Mouse (Mus musculus) heart, embryonic 16.5 days (tissue): ENCODE results near the gene Pgc. TPM values are rescaled to one million over a fixed set of nuclear protein-coding genes. Genes with fewer than 3 reads are reported as not detected.

Source experiments
- ATAC-seq: fragments of 200-750 bp; cut with Nextera tagmentation; replicated peaks from 2 replicates; pipeline ENCODE4 v1.8.0; 2017; ENCODE audit warnings: moderate number of reproducible peaks; ENCODE audit not compliant: insufficient read depth, low FRiP score; ENCODE audit errors: extremely low read depth
- H3K27ac ChIP-seq: fragments of 300-500 bp; sonication (generic); 2 replicates; pipeline ENCODE4 v1.5.1; 2014; ENCODE audit warnings: mild to moderate bottlenecking, low read length, control low read depth, moderate library complexity
- H3K27me3 ChIP-seq: fragments of 300-500 bp; sonication (generic); 2 replicates; pipeline ENCODE4 v1.6.1; 2014; ENCODE audit warnings: low read length, mixed read lengths; ENCODE audit not compliant: control insufficient read depth, insufficient read depth
- H3K36me3 ChIP-seq: fragments of 300-500 bp; sonication (generic); 2 replicates; pipeline ENCODE4 v1.6.1; 2014; ENCODE audit not compliant: control insufficient read depth, insufficient read depth
- H3K4me1 ChIP-seq: fragments of 300-500 bp; sonication (generic); 2 replicates; pipeline ENCODE4 v1.6.1; 2014; ENCODE audit warnings: low read length, mixed read lengths; ENCODE audit not compliant: control insufficient read depth, insufficient read depth
- H3K4me2 ChIP-seq: fragments of 300-500 bp; sonication (generic); 2 replicates; pipeline ENCODE4 v1.6.1; 2014; ENCODE audit warnings: low read depth, mild to moderate bottlenecking, control low read depth, low read length
- H3K4me3 ChIP-seq: fragments of 300-500 bp; sonication (generic); 2 replicates; pipeline ENCODE4 v1.5.1; 2014; ENCODE audit warnings: mild to moderate bottlenecking, control low read depth, low read length
- H3K9ac ChIP-seq: fragments of 300-500 bp; sonication (generic); 2 replicates; pipeline ENCODE4 v1.6.1; 2014; ENCODE audit warnings: low read length, control low read depth
- H3K9me3 ChIP-seq: fragments of 300-500 bp; sonication (generic); replicated peaks from 2 replicates; pipeline ENCODE4 v1.6.1; 2016; ENCODE audit warnings: low read length; ENCODE audit not compliant: control insufficient read depth
- WGBS: fragments of 180-500 bp; shearing (Covaris S2); extraction: QIAGEN DNeasy Blood & Tissue Kit; methylation state at CpG from one replicate; pipeline ENCODE4 v1.1.7; 2014; 5-methylcytosine and 5-hydroxymethylcytosine counted together
- polyA plus RNA-seq: library from polyadenylated mRNA; unstranded; fragments of >200 nt; fragmentation: Nextera tagmentation; extraction: Ambion mirVana; gene quantifications from 2 replicates; pipeline ENCODE4 v1.2.1, GENCODE M21; 2015

The Pgc gene
- polyA plus RNA-seq, 1 experiment from 2014 or later = 0.56 TPM

DNA sequence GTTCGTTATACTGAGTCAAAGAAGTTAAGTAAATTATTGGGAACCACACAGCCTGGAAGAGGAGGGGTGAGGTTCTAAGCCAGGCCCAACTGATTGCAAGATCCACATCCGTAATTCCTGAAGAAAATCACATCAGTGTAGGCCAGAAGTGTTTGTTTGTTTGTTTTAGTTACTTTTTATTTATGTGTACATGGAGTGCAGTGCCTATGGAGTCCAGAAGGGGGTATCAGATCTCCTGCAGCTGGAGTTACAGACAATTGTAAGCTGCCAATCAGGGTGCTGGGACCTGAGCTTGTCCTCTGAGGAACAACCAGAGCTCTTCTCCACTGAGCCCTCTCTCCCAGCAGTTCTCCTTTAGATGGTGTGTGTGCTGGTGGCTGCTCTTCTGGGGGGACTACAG, 13.5 kb downstream of the Pgc start:
- Histone ChIP-seq H3K36me3 (peaks cover 3% of the 10 kb centered on the region; the same call in 1 of the 2 replicates), H3K4me1 (peaks cover 27% of the 10 kb centered on the region), H3K27me3 (no peaks in the 10 kb centered on the region), H3K4me2 (no peak overlapping the region), H3K9me3 (peaks cover 5% of the 10 kb centered on the region; the same call in 1 of the 2 replicates), H3K27ac (no peak overlapping the region), H3K4me3 (no peak overlapping the region), H3K9ac (no peak overlapping the region)
- WGBS = 89% methylated on average over 2 of the region's 2 CpGs
- no peak for ATAC-seq

DNA sequence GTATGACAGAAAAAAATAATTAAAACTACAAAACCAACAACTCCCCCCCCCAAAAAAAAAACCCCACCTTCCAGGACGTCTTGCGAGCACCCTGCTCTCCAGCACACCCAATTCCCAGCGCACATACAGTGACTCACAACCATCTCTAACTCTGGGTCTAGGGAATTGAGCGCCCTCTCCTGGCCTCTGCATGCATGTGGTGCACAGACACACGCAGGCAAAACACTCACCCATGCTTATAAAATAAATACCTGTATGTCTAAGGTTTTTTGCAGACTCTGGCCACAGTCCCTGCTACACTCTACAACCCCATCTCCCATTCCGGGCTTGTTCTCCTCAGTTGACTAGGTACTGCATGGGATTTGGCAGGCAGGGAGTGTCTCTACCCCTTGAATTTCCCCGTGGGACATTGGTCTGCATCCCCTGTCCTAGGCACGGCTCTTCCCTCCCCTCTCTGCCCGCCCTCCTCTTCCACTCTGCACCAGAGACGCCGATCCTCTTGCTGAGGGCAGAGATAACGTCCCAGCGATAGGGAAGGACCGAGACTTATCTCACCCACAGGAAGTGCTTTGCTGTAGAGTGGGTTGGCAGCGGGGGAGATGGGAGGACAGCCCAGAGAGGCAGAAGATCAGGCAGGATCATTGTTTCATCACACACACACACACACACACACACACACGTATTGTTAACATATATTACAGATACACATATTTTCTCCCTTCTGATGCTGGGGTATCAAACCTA, 16.5 kb downstream of the Pgc start:
- peaks cover 28% of the 10 kb centered on the region for H3K4me1 ChIP-seq
- H3K9me3 ChIP-seq = peaks cover 5% of the 10 kb centered on the region; the same call in 1 of the 2 replicates
- H3K9ac ChIP-seq = no peak overlapping the region
- no peak overlapping the region for H3K4me2 ChIP-seq
- H3K27ac ChIP-seq = no peak overlapping the region
- no peaks in the 10 kb centered on the region for H3K27me3 ChIP-seq
- H3K4me3 ChIP-seq = no peak overlapping the region
- H3K36me3 ChIP-seq = peaks cover 3% of the 10 kb centered on the region; the same call in 1 of the 2 replicates
- WGBS = 16% methylated on average over 16 of the region's 16 CpGs
- no peak for ATAC-seq

DNA sequence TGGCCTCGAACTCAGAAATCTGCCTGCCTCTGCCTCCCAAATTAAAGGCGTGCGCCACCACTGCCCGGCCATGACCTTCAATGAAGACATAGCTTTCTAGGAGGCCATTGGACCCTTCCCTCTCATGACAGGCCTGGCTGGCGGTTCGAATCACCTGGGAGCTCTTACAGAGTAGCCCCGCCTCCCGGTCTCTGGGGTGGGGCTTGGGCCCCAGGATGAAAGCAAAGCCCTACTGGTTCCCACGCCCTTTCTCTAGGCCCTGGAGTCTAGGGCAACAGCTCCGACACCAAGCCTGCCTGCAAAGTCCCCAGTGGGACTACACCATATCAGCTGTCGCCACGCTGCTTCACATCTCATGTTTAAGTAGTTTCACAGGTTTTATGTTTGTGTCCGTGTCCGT, 17.4 kb downstream of the Pgc start:
- Histone ChIP-seq H3K4me3 (no peak overlapping the region), H3K4me1 (peaks cover 31% of the 10 kb centered on the region), H3K27ac (no peak overlapping the region), H3K4me2 (no peak overlapping the region), H3K9me3 (peaks cover 5% of the 10 kb centered on the region; the same call in 1 of the 2 replicates), H3K27me3 (no peaks in the 10 kb centered on the region), H3K9ac (no peak overlapping the region), H3K36me3 (peaks cover 3% of the 10 kb centered on the region; the same call in 1 of the 2 replicates)
- WGBS = 94% methylated on average over 14 of the region's 14 CpGs
- ATAC-seq = no peak

DNA sequence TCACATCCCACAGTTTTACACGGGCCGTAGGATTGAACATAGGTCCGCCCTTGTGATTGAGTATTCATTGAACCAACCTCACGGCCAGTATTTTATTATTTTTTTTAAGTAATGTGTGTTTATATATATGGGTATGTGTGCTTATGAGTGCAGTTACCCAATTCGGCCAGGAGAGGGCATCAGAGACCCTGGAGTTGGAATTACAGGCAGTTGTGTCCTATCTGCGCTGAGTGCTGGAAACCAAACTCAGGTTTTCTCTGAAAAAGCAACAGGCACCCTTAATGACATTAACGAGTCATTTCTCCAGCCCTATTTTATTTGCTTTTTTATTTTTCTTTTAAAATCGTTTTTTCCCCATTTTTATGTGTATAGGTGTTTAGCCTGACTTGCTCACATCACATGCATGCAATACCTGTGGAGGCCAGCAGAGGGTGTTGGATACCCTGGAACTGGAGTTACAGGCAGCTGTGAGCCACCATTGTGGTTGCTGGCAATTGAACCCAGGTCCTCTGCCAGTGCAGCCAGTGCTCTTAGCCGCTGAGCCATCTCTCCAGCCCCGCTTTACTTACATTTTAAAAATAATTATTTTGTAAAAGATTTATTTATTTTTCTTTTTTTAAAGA, 18.2 kb downstream of the Pgc start:
- Histone ChIP-seq H3K4me3 (no peak overlapping the region), H3K27me3 (no peaks in the 10 kb centered on the region), H3K9ac (no peak overlapping the region), H3K4me1 (peaks cover 28% of the 10 kb centered on the region), H3K9me3 (peaks cover 5% of the 10 kb centered on the region; the same call in 1 of the 2 replicates), H3K27ac (no peak overlapping the region), H3K36me3 (peaks cover 3% of the 10 kb centered on the region; the same call in 1 of the 2 replicates), H3K4me2 (no peak overlapping the region)
- no peak for ATAC-seq
- 86% methylated on average over 10 of the region's 10 CpGs for WGBS

DNA sequence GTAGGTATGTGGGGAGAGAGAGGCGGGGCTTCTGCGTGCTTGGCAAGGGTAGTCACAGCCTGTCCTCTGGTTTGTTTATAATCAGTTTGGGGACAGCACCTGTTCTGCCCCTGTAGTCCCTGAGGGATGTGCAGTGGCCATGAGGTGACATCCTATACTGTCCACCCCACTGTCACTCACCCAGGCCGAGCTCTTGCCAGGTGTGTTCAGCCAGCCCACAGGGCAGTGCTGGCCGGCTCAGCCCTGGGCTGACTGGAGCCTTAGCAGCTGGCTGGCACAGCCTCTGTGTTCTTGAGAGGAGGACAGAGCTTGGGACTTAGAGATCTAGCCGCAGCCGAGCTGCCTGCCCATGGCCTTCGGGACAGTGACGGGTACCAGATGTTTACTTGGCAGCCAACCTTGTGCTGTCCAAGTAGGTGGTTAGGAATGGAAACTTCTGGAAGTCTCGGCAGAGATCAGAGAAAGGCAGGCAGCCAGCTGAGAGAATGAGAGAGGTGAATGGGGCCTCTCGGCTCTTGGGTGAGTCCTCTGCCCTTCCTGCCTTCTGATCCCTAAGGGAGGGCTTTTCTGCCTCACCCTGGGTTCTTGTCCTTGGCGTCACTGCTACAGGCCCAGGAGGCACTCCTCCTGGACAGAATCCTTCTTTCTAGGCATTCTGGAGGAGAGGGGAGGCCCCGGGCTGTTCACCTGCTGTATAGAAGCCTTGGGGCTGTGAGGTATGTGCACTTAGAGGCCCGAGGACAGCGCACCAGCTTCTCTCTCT, 22.3 kb downstream of the Pgc start:
- peaks cover 25% of the 10 kb centered on the region for H3K4me1 ChIP-seq
- no peak overlapping the region for H3K4me3 ChIP-seq
- peaks cover 5% of the 10 kb centered on the region; the same call in 1 of the 2 replicates for H3K9me3 ChIP-seq
- H3K9ac ChIP-seq = no peak overlapping the region
- ATAC-seq = peak; percentile 56
- H3K27me3 ChIP-seq = no peaks in the 10 kb centered on the region
- peaks cover 11% of the 10 kb centered on the region for H3K36me3 ChIP-seq
- peak overlapping the region; percentile 53; the same call in 1 of the 2 replicates for H3K27ac ChIP-seq
- no peak overlapping the region for H3K4me2 ChIP-seq
- 39% methylated on average over 14 of the region's 14 CpGs for WGBS

- peaks cover 5% of the 10 kb centered on the region; the same call in 1 of the 2 replicates for H3K9me3 ChIP-seq
- peaks cover 25% of the 10 kb centered on the region for H3K4me1 ChIP-seq
- H3K4me3 ChIP-seq = no peak overlapping the region
- no peak for ATAC-seq
- no peak overlapping the region for H3K4me2 ChIP-seq
- H3K36me3 ChIP-seq = peaks cover 11% of the 10 kb centered on the region
- H3K9ac ChIP-seq = no peak overlapping the region
- WGBS = 79% methylated on average over 3 of the region's 3 CpGs
- H3K27me3 ChIP-seq = no peaks in the 10 kb centered on the region
- no peak overlapping the region for H3K27ac ChIP-seq
Measured at GRCm38 (mm10) chr17:47749626-47750025, 23.0 kb downstream of the Pgc start.

- Histone ChIP-seq H3K9ac (no peak overlapping the region), H3K36me3 (peaks cover 8% of the 10 kb centered on the region), H3K4me1 (peaks cover 25% of the 10 kb centered on the region), H3K27me3 (no peaks in the 10 kb centered on the region), H3K9me3 (peaks cover under 1% of the 10 kb centered on the region; the same call in 1 of the 2 replicates), H3K4me2 (no peak overlapping the region), H3K4me3 (no peak overlapping the region), H3K27ac (no peak overlapping the region)
- 71% methylated on average over 6 of the region's 6 CpGs for WGBS
- ATAC-seq = no peak
Measured at GRCm38 (mm10) chr17:47750101-47750500, 23.5 kb downstream of the Pgc start.

GRCm38 (mm10) chr17:47751811-47752210, 25.2 kb downstream of the Pgc start:
- ATAC-seq = no peak
- Histone ChIP-seq H3K4me2 (no peak overlapping the region), H3K9ac (no peak overlapping the region), H3K4me1 (peaks cover 30% of the 10 kb centered on the region), H3K4me3 (no peak overlapping the region), H3K27ac (no peak overlapping the region), H3K36me3 (peaks cover 8% of the 10 kb centered on the region), H3K27me3 (no peaks in the 10 kb centered on the region), H3K9me3 (no peaks in the 10 kb centered on the region)
- WGBS = 74% methylated on average over 5 of the region's 5 CpGs
